Mouse (Mus musculus): ENCODE measurements at regions not wholly inside any gene's neighbourhood (a gene's known extent, or its start where the extent isn't known, plus 50 kb on each side); places are given as distances from the start of the nearest gene placed in this dataset.
"Not testable (repeated sequence)": the region's sequence is repeated elsewhere in the genome, so short reads cannot be mapped to it uniquely, and the experiment has no call there.

- no peak for DNase-seq (ENCODE audit: low spot score in 2 of 2)
Observed at GRCm38 (mm10) chr11:23079936-23080794, 72.8 kb downstream of the Fam161a start.

GRCm38 (mm10) chr11:23081616-23082015 lies 74.3 kb downstream of the Fam161a start:
- DNase-seq (ENCODE audit: low spot score in 2 of 2) = no peak

- not testable (repeated sequence) for DNase-seq (ENCODE audit: low spot score in 2 of 2)
Observed at GRCm38 (mm10) chr11:23083811-23084210, 76.5 kb downstream of the Fam161a start.

GRCm38 (mm10) chr11:23095287-23095686 lies 88.0 kb downstream of the Fam161a start:
- no peak for DNase-seq (ENCODE audit: low spot score in 2 of 2)

GRCm38 (mm10) chr11:23095723-23096122 lies 88.4 kb downstream of the Fam161a start:
- DNase-seq (ENCODE audit: low spot score in 2 of 2) = not testable (repeated sequence)

- DNase-seq (ENCODE audit: low spot score in 2 of 2) = no peak
Observed at GRCm38 (mm10) chr11:23096451-23097222, 89.3 kb downstream of the Fam161a start.

- DNase-seq (ENCODE audit: low spot score in 2 of 2) = no peak
Observed at GRCm38 (mm10) chr11:23097223-23097490, 89.8 kb downstream of the Fam161a start.

GRCm38 (mm10) chr11:23114636-23115035 lies 107.3 kb downstream of the Fam161a start:
- DNase-seq (ENCODE audit: low spot score in 2 of 2) = no peak

- no peak for DNase-seq (ENCODE audit: low spot score in 2 of 2)
Observed at GRCm38 (mm10) chr11:23120533-23121210, 113.3 kb downstream of the Fam161a start.

GRCm38 (mm10) chr11:23124198-23124951 lies 117.0 kb downstream of the Fam161a start:
- peak; percentile 0 to 3 for DNase-seq (ENCODE audit: low spot score in 2 of 2)

- no peak for DNase-seq (ENCODE audit: low spot score in 2 of 2)
Observed at GRCm38 (mm10) chr11:23131122-23131521, 123.8 kb downstream of the Fam161a start.

GRCm38 (mm10) chr11:23131632-23132031 lies 124.2 kb upstream of the Xpo1 start:
- no peak for DNase-seq (ENCODE audit: low spot score in 2 of 2)

GRCm38 (mm10) chr11:23140429-23141099 lies 115.3 kb upstream of the Xpo1 start:
- DNase-seq (ENCODE audit: low spot score in 2 of 2) = no peak

GRCm38 (mm10) chr11:23141100-23141837 lies 114.6 kb upstream of the Xpo1 start:
- no peak for DNase-seq (ENCODE audit: low spot score in 2 of 2)

GRCm38 (mm10) chr11:23148048-23148596 lies 107.7 kb upstream of the Xpo1 start:
- DNase-seq (ENCODE audit: low spot score in 2 of 2) = no peak

- DNase-seq (ENCODE audit: low spot score in 2 of 2) = peak; percentile 1 to 5
Observed at GRCm38 (mm10) chr11:23149556-23150244, 106.1 kb upstream of the Xpo1 start.

GRCm38 (mm10) chr11:23154851-23155250 lies 101.0 kb upstream of the Xpo1 start:
- no peak for DNase-seq (ENCODE audit: low spot score in 2 of 2)

- DNase-seq (ENCODE audit: low spot score in 2 of 2) = no peak
Observed at GRCm38 (mm10) chr11:23168546-23169218, 87.2 kb upstream of the Xpo1 start.
